Mouse (Mus musculus): ENCODE results near the gene Sulf2. TPM values are rescaled to one million over a fixed set of nuclear protein-coding genes. Genes with fewer than 3 reads are reported as not detected.

Gene Sulf2
- total RNA-seq, 4 experiments from 2014 or later, result 35.9 to 47.8 (median 41.1) TPM

GRCm38 (mm10) chr2:166119992-166120391, 35.5 kb downstream of the Sulf2 start:
- no peak for DNase-seq (ENCODE audit: low spot score)

DNA sequence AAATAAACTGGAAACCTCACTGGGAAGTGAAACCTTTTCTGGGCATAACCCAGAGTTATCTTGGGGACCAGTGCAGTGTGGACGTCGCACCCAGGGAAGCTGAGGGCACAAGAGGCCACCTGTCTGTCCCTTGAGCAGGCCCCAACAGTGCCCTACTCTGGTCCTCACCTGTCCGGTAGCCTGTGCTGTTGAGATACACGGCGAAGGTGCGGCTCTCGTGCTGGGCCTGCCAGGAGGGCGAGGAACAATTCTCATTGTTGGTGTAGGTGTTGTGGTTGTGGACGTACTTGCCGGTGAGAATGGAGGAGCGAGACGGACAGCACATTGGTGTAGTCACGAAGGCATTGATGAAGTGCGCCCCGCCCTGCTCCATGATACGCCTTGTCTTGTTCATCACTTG, 38.8 kb downstream of the Sulf2 start:
- DNase-seq (ENCODE audit: low spot score), result no peak

- DNase-seq (ENCODE audit: low spot score), result no peak
These were observed 39.2 kb downstream of the Sulf2 start for GRCm38 (mm10) chr2:166116278-166116608.

DNA sequence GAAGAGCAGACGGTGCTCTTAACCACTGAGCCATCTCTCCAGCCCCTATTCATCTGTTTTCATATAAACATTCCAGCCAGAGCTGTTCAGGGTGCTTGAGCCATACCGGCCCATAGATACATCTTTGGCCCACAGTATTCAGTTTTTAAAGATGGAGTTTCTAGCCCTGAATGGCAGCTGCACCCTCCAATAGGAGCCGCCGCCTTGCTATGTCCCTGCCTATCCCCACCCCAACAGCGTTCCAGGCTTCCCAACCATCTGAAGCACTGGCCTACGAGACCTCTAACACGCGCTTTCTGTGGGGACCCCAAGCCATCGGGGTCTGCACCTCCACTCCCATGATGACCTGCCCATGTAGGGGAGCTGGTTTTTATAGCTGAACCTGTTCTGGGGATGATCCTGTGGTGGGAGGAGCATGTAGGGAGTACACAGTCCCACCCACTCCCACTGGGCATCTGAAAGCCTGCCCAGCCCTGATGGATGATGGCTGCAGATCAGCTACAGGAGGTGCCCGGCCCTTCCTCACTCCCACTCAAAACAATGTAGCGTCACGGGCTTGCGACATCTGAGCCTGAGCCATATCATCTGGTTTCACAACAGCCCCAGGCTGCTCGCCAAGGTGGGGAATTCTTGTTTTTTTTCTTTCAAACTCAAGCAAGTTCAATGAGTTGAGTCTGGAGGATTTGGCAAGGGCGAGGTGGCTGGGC, 39.7 kb downstream of the Sulf2 start:
- peak; percentile 83 for DNase-seq (ENCODE audit: low spot score)

DNA sequence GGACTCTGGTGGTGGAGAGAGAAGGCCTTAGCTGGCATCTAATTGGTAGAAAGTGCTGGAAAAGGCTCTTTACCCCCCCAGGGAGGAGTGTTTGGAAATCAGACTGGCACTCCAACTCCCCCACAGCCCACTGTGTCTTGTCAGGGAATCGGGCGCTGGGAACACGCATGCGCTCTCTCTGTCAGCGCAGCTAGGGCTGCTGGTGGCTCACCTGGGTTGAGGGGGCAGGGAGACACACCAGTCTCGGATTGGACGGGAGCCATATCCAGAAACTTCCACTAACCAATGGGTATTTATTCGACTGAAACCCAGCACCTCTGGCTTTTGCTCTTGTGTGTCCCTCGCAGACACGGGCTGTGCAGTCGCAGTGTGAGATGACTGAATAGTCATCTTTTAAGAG, 42.5 kb downstream of the Sulf2 start:
- DNase-seq (ENCODE audit: low spot score), result no peak

DNA sequence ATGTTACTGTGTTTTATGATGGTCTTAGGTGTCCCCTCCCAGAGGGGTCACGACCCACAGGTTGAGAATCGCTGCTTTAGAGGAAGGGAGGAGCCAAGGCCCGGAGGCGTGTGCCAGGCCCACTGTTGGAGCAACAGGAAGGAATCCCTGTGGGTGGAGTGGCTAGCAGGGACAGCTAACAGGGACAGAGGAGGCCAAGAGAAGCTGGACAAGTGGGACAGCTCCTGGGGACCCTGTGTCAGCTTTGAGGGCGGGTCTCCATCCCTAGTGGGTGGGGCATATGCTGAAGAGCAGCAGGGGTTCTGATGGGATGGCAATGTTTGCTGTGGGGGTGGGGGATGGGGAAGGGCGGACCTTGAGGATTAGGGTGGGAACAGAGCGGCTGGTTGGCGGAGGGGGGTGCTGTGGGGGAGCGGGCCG, 43.6 kb downstream of the Sulf2 start:
- DNase-seq (ENCODE audit: low spot score), result no peak

GRCm38 (mm10) chr2:166111238-166111637, 44.2 kb downstream of the Sulf2 start:
- DNase-seq (ENCODE audit: low spot score), result no peak

DNA sequence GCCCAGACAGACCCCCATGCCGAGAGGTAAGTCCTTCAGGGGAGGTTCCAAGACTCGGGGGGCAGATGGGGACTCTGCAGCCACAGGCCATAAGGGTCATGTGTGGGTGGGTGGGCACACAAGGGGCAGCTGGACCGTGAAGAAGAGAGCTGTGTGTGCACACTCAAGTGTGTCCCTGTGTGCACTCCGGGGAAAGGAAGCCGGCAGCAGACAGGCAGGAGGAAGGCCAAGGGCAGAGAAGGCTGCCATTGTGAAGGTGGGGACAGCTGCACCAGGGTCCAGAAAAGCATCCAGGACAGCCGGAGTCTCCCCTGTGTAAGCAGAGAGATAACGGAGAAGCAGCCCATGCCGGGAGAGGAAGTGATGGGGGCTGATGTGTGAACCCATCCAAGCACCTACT, 44.7 kb downstream of the Sulf2 start:
- no peak for DNase-seq (ENCODE audit: low spot score)

DNA sequence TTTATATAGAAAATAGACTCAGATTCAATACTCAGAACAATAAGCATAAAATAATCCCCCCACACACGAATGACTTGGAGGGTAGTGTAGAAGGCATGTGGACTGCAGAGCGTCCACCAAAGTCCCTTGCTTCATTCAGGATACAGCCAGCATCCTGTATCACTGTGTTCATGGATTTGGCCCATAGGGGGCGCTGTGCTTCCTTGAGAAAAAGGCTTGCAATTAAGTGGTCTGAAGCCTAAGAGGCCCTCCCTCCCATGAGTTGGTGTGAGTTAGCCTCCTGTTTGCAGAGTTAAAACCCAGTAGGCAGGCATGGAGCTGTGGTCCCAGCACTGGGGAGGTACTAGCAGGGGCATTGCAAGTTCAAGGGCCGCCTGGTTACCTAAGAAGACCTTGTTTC, 47.1 kb downstream of the Sulf2 start:
- DNase-seq (ENCODE audit: low spot score), result peak; percentile 88

GRCm38 (mm10) chr2:166107911-166108310, 47.6 kb downstream of the Sulf2 start:
- no peak for DNase-seq (ENCODE audit: low spot score)

GRCm38 (mm10) chr2:166106631-166107030, 48.8 kb downstream of the Sulf2 start:
- DNase-seq (ENCODE audit: low spot score), result no peak

- DNase-seq (ENCODE audit: low spot score), result no peak
These were observed 49.6 kb downstream of the Sulf2 start for GRCm38 (mm10) chr2:166105911-166106310.

DNA sequence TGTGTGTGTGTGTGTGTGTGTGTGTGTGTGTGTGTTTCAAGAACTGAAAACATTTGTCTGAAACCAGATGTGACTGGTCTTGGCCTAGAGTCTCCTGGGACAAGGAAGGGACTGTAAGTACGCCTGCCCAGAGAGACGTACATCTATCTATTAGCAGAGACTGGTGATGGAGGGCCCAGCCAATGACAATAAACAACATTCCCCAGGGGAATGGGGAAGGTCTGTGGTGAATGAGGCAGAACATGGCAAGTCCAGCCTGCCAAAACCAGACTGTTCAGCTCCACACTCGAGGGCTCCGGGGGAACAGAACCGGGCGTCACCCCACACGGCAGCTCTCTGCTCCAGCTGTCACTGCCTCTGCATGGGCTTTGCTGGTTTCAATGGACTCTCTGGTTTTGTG, 52.6 kb downstream of the Sulf2 start:
- peak; percentile 73 for DNase-seq (ENCODE audit: low spot score)

DNA sequence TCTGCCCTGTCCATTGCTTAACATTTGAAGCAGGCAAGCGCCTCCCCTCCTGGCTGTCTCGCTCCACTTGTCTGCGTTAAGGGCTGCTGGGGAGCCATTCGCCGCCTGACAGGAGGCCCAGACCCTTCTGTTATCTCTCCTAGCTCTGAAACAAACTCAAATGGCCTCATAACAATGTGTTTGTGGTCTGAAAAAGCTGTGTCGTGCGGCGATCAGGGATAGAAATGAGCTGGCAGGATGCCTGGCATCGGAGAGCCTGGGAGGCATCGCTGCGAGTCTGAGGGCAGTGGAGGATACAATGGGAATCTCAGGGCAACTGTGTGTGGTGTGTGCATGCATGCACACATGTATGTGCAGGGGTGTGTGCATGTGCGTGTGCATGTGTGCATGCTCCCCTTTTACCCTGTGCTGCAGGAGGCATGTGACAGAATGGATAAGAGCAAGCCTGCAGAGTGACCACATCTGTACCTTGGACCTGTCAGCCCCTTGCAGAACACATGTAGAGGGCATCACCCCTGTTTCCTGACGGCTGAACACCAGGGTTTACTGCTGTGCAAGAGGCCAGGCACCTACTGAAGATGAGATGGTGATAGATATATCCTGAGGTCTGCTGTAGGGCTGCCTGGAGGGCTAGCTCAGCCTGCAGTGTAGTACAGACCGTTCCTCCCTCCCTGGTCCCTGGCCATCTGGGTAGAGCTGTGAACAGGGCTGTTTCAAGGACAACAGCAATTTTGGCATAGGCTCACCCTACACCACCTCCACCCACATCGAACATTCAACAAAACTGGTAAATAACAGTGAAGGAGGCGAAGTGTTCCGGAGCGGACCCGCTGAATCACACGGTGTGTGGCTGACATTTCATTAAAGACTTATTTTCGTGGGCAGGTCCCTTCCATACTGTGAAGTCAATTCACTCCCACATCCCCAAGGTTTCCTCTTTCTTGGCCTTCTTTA, 54.9 kb downstream of the Sulf2 start:
- DNase-seq (ENCODE audit: low spot score), result no peak

DNA sequence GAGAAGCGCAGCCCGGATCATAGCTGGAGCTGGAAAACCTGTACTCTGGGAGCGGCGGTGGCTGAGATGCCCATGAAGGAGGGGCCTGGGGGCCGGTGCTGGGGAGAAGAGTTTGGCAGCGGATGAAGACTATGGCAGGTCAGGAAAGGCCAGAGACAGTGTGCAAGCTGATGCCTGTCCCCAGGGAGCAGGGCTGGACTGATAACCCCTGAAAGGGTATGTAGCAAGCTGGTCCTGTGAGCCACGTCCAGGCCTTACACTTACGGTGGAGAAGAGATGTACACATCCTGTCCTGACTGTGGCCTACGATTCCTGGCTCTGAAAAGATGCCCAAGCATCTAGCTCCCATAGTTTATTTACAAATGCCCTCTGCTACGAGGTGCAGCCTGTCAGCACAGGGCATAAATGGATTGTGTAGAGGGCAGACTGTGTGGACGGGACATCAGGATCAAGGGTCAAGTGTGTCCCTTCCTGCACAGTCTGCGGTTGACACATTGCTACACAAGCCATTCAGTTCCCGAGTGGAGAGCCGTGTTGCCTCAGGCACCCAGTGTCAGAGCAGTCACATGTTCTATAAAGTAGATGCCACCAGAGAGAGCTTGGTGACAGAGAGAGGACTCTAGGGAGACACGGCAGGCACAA, 57.0 kb downstream of the Sulf2 start:
- no peak for DNase-seq (ENCODE audit: low spot score)

- DNase-seq (ENCODE audit: low spot score), result no peak
These were observed 57.8 kb downstream of the Sulf2 start for GRCm38 (mm10) chr2:166097443-166098291.

GRCm38 (mm10) chr2:166096834-166097233, 58.6 kb downstream of the Sulf2 start:
- no peak for DNase-seq (ENCODE audit: low spot score)

DNA sequence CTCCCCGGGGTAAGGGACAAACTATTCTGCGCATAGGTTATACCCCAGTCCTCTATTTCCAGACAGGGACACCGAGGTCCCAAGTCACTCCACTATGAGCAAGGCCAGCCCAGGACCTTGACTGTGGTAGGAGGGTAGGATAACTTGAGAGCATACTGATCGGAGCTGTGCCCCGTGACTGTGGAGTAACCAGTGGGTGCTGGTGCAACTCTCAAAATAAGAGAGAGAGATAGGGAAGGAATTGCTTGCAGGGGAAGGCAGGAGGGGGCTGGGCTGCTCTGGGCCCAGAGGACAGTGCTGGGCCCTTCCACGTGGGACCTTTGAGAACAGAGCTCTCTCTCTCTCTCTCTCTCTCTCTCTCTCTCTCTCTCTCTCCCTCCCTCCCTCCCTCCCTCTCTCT, 59.2 kb downstream of the Sulf2 start:
- no peak for DNase-seq (ENCODE audit: low spot score)

DNA sequence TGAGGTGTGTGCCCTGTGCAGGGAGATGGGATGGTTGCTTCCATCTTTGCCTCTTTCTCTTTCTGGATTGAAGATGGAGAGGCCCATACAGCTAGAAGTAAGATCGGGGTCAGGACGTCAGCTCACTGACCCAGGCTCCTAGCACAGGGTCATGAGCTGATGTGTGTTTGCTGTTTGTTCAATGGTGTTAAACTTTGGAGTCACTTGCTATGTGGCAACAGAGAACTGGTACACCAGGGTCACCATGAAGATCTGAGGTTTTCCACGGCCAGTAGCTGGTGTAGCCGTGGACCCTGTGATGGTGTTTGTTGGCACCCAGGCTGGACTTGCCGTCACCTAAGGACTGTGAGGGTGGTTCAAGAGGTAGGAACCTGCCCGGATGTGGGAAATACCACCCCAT, 63.1 kb downstream of the Sulf2 start:
- DNase-seq (ENCODE audit: low spot score), result no peak

- no peak for DNase-seq (ENCODE audit: low spot score)
These were observed 63.9 kb downstream of the Sulf2 start for GRCm38 (mm10) chr2:166091599-166091998.

DNA sequence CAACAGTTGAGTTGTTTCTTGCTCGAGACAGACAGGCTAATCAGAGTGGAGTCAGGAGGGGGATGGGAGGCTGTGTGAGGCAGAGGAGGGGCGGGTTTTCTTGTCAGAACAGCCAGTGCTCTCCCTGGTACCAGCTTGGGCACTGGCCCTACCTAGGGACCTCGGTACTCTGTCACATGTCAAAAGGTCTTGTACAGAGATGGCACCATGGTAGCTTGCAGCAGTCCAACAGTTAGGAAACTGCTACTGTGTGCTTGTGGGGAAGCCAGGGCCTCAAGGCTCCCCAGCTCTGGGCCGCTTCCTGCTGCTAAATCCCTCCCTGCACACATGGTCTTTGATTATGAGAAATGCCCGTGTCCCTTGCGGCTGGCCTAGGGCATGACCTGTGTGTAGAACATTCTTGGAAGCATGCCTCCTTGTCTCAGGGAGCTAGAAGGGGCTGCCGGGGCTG, 65.3 kb downstream of the Sulf2 start:
- no peak for DNase-seq (ENCODE audit: low spot score)

All from heart, adult 8-10 months (tissue).